Mouse (Mus musculus) layer of hippocampus, postnatal 36 days (tissue): ENCODE results near the gene Atp6v1a. TPM values are rescaled to one million over a fixed set of nuclear protein-coding genes. Genes with fewer than 3 reads are reported as not detected.

Experiments used
- DNase-seq, 2 experiments: peaks; one replicate each; pipeline ENCODE4 v3.0.0; 2022
- total RNA-seq, 2 experiments: library from RNA; stranded (reverse); gene quantifications; 2 replicates each; pipeline ENCODE4 v1.2.3; 2021

Atp6v1a gene
- total RNA-seq, 2 experiments from 2014 or later = 559 to 583 TPM

DNA sequence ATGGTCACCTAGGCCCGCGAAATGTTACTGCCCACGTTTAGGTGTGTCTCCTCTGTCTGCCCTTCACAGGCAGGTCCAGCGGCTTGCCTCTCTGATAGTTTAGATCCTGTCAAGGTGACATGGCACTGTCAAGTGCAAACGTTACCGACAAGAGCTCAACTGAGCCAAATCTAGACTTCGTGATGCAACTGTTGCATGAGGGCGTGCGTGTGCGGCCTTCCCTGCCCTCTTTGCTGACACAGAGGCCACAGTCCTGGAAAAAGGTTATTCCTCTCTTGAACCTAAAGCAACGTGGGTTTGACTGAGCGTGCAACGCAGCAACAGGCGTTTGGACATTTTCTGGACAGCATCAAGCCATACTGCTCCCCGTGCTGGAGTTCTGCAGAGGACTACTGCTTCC, 78.2 kb downstream of the Atp6v1a start:
- no peak for DNase-seq

DNA sequence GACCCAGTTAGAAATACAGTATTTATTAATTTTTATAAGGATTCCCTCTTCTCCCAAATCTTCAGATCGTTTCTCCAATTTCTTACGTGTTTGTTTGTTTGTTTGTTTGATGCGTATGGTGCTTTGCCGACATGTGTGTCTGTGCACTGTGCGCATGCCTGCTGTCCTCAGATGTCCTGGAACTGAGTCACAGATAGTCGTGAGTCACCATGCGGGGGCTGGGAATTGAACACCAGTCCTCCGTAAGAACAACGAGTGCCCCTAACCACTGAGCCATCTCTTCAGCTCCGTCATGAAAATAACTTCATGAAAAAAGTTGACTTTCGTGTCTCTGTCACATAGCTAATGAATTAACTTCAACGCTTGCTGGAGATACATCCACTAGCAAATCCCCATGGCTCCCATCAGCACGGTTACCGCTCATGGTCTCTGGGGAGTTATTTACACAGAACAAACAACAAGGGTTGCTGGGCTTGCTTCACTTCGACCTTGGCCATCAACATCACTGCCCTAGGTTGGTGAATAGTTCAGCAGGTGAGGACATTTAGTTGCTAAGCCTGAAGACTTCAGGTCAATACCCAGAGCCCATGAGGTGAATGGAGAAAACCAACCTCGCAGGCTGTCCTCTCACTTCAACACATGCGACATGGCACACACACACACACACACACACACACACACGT, 78.8 kb downstream of the Atp6v1a start:
- peak in 1 of 2 experiments; percentile 7 for DNase-seq

DNA sequence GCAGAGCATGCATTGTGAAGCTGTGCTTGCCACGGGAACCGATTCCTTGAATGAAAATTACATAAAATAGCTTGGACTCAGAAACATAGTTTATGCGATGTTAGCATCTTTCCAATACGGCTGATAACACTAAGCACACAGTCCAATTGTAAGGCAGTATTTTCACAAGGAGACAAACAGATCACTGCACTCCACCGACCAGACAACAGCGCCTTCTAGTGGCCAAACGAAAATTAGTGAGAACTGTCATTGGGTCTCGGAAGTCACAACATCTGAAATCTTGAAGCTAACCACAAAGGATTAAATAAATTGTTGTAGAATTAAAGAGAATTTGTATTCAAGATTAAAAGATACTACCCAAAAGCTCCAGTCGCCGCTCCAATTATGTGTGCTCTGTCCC, 80.8 kb downstream of the Atp6v1a start:
- DNase-seq = peak; percentile 51 to 74

DNA sequence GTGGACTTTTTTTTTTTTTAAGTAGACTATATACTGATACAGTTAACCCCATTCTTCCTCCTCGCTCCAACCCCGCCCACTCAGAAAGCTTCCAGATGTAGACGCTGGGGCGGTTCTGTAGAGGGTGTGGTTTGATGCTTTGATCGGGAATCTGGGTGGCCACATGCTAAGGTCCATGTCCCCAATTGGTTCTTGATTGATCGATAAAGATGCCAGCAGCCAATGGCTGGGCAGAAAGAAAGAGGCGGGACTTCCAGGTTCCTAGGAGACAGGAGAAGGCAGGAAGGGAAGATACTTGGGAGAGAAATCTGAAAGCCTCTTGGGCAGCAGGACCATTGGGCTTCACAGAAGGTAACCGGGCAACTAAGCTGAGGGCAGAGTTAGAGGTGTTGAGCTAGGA, 83.7 kb downstream of the Atp6v1a start:
- no peak for DNase-seq

DNA sequence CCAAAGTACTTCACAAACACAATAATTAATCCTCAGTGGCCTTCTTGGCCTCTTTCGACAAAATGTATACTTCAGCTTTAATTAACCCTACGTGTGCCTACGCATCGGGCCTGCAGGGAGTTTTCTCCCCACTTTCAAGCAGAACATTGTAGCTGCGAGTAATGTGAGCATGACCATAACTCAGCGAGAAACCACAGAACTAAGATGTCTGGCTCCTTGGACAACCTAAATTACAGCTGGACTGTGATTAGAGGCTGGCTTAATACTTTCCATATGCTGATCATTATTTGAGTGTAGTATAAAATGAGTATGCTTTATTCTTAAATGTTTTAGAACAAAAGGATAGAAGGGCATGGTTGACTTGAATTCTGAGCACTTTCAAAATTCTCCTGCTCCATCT, 86.2 kb downstream of the Atp6v1a start:
- DNase-seq = no peak

DNA sequence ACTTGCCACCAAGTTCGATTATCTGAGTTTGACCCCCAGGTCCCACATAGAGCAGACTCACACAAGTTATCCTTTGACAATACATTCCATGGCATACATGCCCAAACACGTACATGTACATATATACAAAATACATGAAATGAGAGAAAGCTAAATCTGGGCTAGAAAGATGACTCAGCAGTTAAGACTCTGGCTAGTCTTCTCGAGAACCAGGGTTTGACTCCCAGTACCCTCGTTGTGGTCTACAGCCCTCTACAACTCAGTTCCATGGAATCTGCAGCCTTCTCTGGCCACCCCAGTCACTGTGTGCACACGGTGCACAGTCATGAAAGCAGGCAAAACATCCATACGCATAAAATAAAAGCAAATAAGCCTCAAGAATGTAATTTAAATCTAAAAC, 87.1 kb downstream of the Atp6v1a start:
- DNase-seq = no peak

DNA sequence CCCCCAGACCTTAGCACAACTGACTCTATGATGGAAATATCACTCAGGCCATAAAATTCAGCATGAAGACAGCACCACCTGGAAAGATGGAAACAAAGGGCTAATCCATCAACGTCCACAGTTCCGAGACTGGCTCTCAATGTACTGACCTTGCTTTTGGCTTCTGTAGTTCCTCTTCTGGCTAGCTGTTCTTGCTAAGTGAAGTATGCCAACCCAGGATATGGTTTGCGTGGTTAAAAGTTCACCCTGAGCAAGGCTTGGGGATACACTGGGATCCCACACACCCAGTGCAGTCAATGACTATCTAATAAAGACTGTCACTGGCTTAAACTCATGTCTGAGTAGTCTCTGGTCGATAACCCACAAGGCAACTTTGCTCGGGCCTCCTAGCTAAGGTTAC, 89.4 kb downstream of the Atp6v1a start:
- no peak for DNase-seq

DNA sequence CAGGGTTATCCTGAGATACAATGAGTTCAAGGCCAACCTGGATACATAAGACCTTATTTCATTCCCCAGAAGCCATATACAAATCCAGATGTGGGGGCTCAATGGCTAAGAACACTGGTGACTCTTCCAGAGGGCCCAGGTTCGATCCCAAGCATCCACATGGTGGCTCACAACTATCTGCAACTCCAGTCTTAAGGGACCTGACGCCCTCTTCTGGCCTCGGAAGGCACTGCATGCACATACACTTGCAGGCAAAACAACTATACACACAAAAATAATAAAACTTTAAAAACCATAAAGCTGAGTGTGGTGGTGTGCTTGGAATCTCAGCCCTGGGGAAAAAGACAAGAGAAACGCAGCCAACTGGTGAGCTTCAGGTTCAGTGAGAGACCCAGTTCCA, 100.4 kb downstream of the Atp6v1a start:
- DNase-seq = no peak

Other genes starting within 250 kb of the Atp6v1a start
- gene Ccdc191, start 249.9 kb downstream of the Atp6v1a start, total RNA-seq = 1 to 10 TPM; 3.5 TPM
- gene Qtrt2, start 212.9 kb downstream of the Atp6v1a start, total RNA-seq = 10 to 100 TPM; 36.2 to 38.3 TPM
- 10 to 100 TPM; 47.1 to 47.3 TPM for gene Zdhhc23, start 159.9 kb downstream of the Atp6v1a start, total RNA-seq
- gene Gramd1c, start 76.4 kb downstream of the Atp6v1a start, total RNA-seq = 1 to 10 TPM; 3.5 to 3.9 TPM
- gene Naa50, start 125 bp upstream of the Atp6v1a start, total RNA-seq = 10 to 100 TPM; 64.5 to 68.8 TPM
- gene Usf3, start 33.5 kb upstream of the Atp6v1a start, total RNA-seq = 10 to 100 TPM; 36.5 to 46.7 TPM
- gene Sidt1, start 193.5 kb upstream of the Atp6v1a start, total RNA-seq = 10 to 100 TPM; 41.6 to 44.5 TPM
- 10 to 100 TPM; 15.9 to 17.3 TPM for gene Spice1, start 207.4 kb upstream of the Atp6v1a start, total RNA-seq